Mouse (Mus musculus): Measurements from ENCODE around the gene Cblb.
A peak's percentile ranks its signal among the peaks of the same experiment; 100 is the strongest.

Gene Cblb

GRCm38 (mm10) chr16:52071290-52071689 is 40.3 kb downstream of the Cblb start:
- no peak for DNase-seq (ENCODE audit: low read depth, low spot score)

GRCm38 (mm10) chr16:52071766-52072209 is 40.8 kb downstream of the Cblb start:
- DNase-seq (ENCODE audit: low read depth, low spot score), result no peak

GRCm38 (mm10) chr16:52076652-52077051 is 45.6 kb downstream of the Cblb start:
- DNase-seq (ENCODE audit: low read depth, low spot score), result no peak

- DNase-seq (ENCODE audit: low read depth, low spot score), result no peak
Measured at GRCm38 (mm10) chr16:52077901-52078300, 46.9 kb downstream of the Cblb start.

- no peak for DNase-seq (ENCODE audit: low read depth, low spot score)
Measured at GRCm38 (mm10) chr16:52078758-52079474, 47.9 kb downstream of the Cblb start.

- DNase-seq (ENCODE audit: low read depth, low spot score), result no peak
Measured at GRCm38 (mm10) chr16:52079475-52079823, 48.4 kb downstream of the Cblb start.

GRCm38 (mm10) chr16:52080619-52081395 is 49.8 kb downstream of the Cblb start:
- DNase-seq (ENCODE audit: low read depth, low spot score), result no peak

- no peak for DNase-seq (ENCODE audit: low read depth, low spot score)
Measured at GRCm38 (mm10) chr16:52081756-52082155, 50.7 kb downstream of the Cblb start.

- no peak for DNase-seq (ENCODE audit: low read depth, low spot score)
Measured at GRCm38 (mm10) chr16:52086793-52087450, 55.9 kb downstream of the Cblb start.

GRCm38 (mm10) chr16:52089354-52089753 is 58.3 kb downstream of the Cblb start:
- DNase-seq (ENCODE audit: low read depth, low spot score), result no peak

- no peak for DNase-seq (ENCODE audit: low read depth, low spot score)
Measured at GRCm38 (mm10) chr16:52090899-52091298, 59.9 kb downstream of the Cblb start.

- DNase-seq (ENCODE audit: low read depth, low spot score), result peak; percentile 32
Measured at GRCm38 (mm10) chr16:52093325-52094253, 62.6 kb downstream of the Cblb start.

- no peak for DNase-seq (ENCODE audit: low read depth, low spot score)
Measured at GRCm38 (mm10) chr16:52094735-52095459, 63.9 kb downstream of the Cblb start.

- no peak for DNase-seq (ENCODE audit: low read depth, low spot score)
Measured at GRCm38 (mm10) chr16:52095643-52096042, 64.6 kb downstream of the Cblb start.

- no peak for DNase-seq (ENCODE audit: low read depth, low spot score)
Measured at GRCm38 (mm10) chr16:52100466-52100865, 69.4 kb downstream of the Cblb start.

GRCm38 (mm10) chr16:52104608-52105007 is 73.6 kb downstream of the Cblb start:
- DNase-seq (ENCODE audit: low read depth, low spot score), result no peak

- no peak for DNase-seq (ENCODE audit: low read depth, low spot score)
Measured at GRCm38 (mm10) chr16:52107836-52108235, 76.8 kb downstream of the Cblb start.

- no peak for DNase-seq (ENCODE audit: low read depth, low spot score)
Measured at GRCm38 (mm10) chr16:52114473-52114872, 83.4 kb downstream of the Cblb start.

- no peak for DNase-seq (ENCODE audit: low read depth, low spot score)
Measured at GRCm38 (mm10) chr16:52119003-52119402, 88.0 kb downstream of the Cblb start.

GRCm38 (mm10) chr16:52124974-52125373 is 93.9 kb downstream of the Cblb start:
- DNase-seq (ENCODE audit: low read depth, low spot score), result no peak

- no peak for DNase-seq (ENCODE audit: low read depth, low spot score)
Measured at GRCm38 (mm10) chr16:52125896-52126295, 94.9 kb downstream of the Cblb start.
